Mouse (Mus musculus) liver, embryonic 11.5 days (tissue): Measurements from ENCODE around the gene 6720489N17Rik. TPM values are rescaled to one million over a fixed set of nuclear protein-coding genes. Genes with fewer than 3 reads are reported as not detected.
"Not testable (repeated sequence)": the region's sequence is repeated elsewhere in the genome, so short reads cannot be mapped to it uniquely, and the experiment has no call there.

Experiments
- ATAC-seq: fragments of 200-750 bp; cut with Nextera tagmentation; replicated peaks from 2 replicates; pipeline ENCODE4 v1.8.0; 2017; ENCODE audit warnings: moderate number of reproducible peaks, mild to moderate bottlenecking, moderate TSS enrichment, moderate library complexity; ENCODE audit not compliant: low FRiP score
- DNase-seq: peaks from one replicate; pipeline ENCODE4 v3.0.0-alpha.2; 2017; ENCODE audit warnings: low spot score
- H3K27ac ChIP-seq: fragments of 300-500 bp; sonication (generic); 2 replicates; pipeline ENCODE4 v1.5.1; 2014; ENCODE audit warnings: mild to moderate bottlenecking, low read depth, low read length, control low read depth
- H3K27me3 ChIP-seq: fragments of 300-500 bp; sonication (generic); replicated peaks from 2 replicates; pipeline ENCODE4 v1.6.1; 2014; ENCODE audit warnings: low read length, mixed read lengths; ENCODE audit not compliant: control insufficient read depth, insufficient read depth
- H3K36me3 ChIP-seq: fragments of 300-500 bp; sonication (generic); 2 replicates; pipeline ENCODE4 v1.6.1; 2014; ENCODE audit warnings: mild to moderate bottlenecking, low read length, moderate library complexity, mixed read lengths; ENCODE audit not compliant: control insufficient read depth, insufficient read depth
- H3K4me1 ChIP-seq: fragments of 300-500 bp; sonication (generic); replicated peaks from 2 replicates; pipeline ENCODE4 v1.6.1; 2014; ENCODE audit warnings: low read length, mixed read lengths; ENCODE audit not compliant: control insufficient read depth, insufficient read depth
- H3K4me2 ChIP-seq: fragments of 300-500 bp; sonication (generic); 2 replicates; pipeline ENCODE4 v1.6.1; 2014; ENCODE audit warnings: mild to moderate bottlenecking, control low read depth, moderate library complexity
- H3K4me3 ChIP-seq: fragments of 300-500 bp; sonication (generic); 2 replicates; pipeline ENCODE4 v1.5.1; 2014; ENCODE audit warnings: low read depth, low read length, control low read depth
- H3K9ac ChIP-seq: fragments of 300-500 bp; sonication (generic); 2 replicates; pipeline ENCODE4 v1.6.1; 2014; ENCODE audit warnings: low read depth, low read length, control low read depth
- H3K9me3 ChIP-seq: fragments of 300-500 bp; sonication (generic); 2 replicates; pipeline ENCODE4 v1.6.1; 2016; ENCODE audit warnings: low read length, inconsistent platforms, mixed read lengths; ENCODE audit not compliant: control insufficient read depth
- WGBS: fragments of 180-500 bp; shearing (Covaris S2); extraction: QIAGEN DNeasy Blood & Tissue Kit; methylation state at CpG from one replicate; pipeline ENCODE4 v1.1.7; 2014; 5-methylcytosine and 5-hydroxymethylcytosine counted together
- polyA plus RNA-seq: library from polyadenylated mRNA; unstranded; fragments of >200 nt; fragmentation: Nextera tagmentation; extraction: Ambion mirVana; gene quantifications from 2 replicates; pipeline ENCODE4 v1.2.1, GENCODE M21; 2014

Gene 6720489N17Rik
- polyA plus RNA-seq = 7.9 and 8.1 TPM in 2 replicates

DNA sequence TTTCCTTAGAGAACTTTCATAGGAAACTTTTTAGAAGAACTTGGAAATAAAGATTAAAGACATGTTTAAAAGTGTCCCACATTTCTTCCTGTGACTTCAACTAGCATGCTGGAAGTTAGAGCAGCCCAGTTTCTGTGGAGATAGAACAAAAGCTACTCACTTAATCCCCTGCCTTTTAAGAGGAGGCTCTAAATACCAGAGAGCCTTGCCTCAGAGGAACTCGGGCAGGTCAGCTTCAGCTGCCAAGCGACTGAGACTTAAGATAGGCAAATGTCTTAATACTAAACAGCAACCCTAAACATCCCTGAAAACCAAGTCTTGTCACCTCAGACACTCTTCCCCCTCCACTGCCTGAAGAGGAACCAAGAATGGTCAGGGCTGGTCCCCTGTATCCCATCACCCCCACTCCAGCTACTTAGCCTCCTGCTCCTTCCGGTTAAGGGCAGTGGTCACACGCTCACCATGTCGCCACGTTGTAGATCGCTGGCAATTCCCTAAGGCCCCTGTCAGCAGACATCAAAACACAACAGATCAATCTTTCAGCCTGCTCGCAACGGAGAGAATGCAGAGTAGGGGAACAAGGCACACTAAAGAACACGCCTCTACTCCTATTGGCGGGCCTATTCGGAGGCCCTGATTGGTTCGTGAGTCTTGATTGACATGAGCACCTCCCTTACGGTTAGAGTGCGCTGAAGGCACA, at the start of gene 6720489N17Rik:
Gene 6720489N17Rik (minus strand): TSS at position 606 of the 700 bp plus-strand sequence.
- H3K9ac ChIP-seq = peak within 1 kb of the TSS; percentile 51
- ATAC-seq (peak; percentile 100), DNase-seq (peak; percentile 74)
- under 1% methylated on average over 15 of the region's 15 CpGs for WGBS
- H3K9me3 ChIP-seq, H3K4me1 ChIP-seq, H3K36me3 ChIP-seq, H3K27me3 ChIP-seq, H3K27ac ChIP-seq: not testable (repeated sequence)
- peak within 1 kb of the TSS; percentile 54 for H3K4me3 ChIP-seq
- peak within 1 kb of the TSS; percentile 65 for H3K4me2 ChIP-seq

GRCm38 (mm10) chr13:62653369-62653743, 29.4 kb upstream of the 6720489N17Rik start:
- no peaks in the 10 kb centered on the region for H3K36me3 ChIP-seq
- H3K27me3 ChIP-seq = no peaks in the 10 kb centered on the region
- H3K9me3 ChIP-seq = no peaks in the 10 kb centered on the region
- DNase-seq (no peak), ATAC-seq (peak; percentile 87)
- no peaks in the 10 kb centered on the region for H3K4me1 ChIP-seq
- 22% methylated on average over 8 of the region's 8 CpGs for WGBS
- H3K9ac ChIP-seq = peak overlapping the region; percentile 52; the same call in 1 of the 2 replicates
- peak overlapping the region; percentile 66 for H3K4me2 ChIP-seq
- peak overlapping the region; percentile 58 for H3K4me3 ChIP-seq
- no peak overlapping the region for H3K27ac ChIP-seq

GRCm38 (mm10) chr13:62652681-62653368, 28.8 kb upstream of the 6720489N17Rik start:
- peak overlapping the region; percentile 66 for H3K4me2 ChIP-seq
- H3K4me3 ChIP-seq = peak overlapping the region; percentile 58
- H3K27me3 ChIP-seq, H3K36me3 ChIP-seq, H3K9me3 ChIP-seq, H3K4me1 ChIP-seq, H3K27ac ChIP-seq: not testable (repeated sequence)
- ATAC-seq (peak; percentile 100), DNase-seq (peak; percentile 46)
- H3K9ac ChIP-seq = peak overlapping the region; percentile 52
- 2% methylated on average over 16 of the region's 16 CpGs for WGBS

DNA sequence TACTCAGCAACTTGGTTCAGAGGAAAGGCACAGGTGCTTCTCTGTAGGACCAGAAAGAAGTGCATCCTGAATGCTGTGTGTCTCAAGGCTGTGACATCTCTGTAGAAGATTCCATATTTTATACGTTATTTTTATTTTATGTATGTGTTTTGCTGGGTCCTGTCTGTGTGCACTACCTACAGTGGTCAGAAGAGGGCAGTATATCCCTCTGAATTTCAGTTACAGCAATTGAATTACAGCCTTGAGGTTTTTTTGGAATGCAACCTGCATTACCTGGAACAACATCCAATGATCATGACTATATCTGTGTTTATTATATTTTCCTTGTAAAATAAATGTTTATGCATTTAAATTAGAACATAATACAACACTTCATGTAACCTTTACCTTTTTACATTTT, 3.1 kb upstream of the 6720489N17Rik start:
- not testable (repeated sequence) for H3K27me3 ChIP-seq, H3K4me3 ChIP-seq, H3K9ac ChIP-seq, H3K36me3 ChIP-seq, H3K27ac ChIP-seq, H3K9me3 ChIP-seq, ATAC-seq, H3K4me2 ChIP-seq, H3K4me1 ChIP-seq
- 47% methylated on average over 1 of the region's 1 CpGs for WGBS
- peak; percentile 29 for DNase-seq

DNA sequence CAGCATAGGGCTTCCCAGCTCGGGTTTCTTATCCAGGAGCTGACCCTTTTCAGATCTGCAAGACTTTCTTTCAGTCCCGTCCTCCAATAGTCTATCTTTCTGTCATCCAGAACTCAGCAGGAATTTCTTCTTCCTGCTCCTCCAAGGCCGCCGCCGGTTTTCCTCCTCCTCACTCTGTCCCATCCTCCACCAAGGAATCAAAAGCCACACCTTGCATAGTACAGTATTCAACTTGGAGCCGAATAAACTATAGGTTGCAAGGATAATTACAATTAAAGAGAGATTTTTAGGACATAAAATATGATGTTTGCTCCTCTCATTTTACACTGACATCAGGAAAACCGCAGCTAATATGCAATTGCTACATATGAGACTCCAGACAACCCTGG, 289 bp upstream of the 6720489N17Rik start:
- not testable (repeated sequence) for H3K27ac ChIP-seq, H3K9me3 ChIP-seq, H3K4me1 ChIP-seq, DNase-seq, H3K9ac ChIP-seq, H3K27me3 ChIP-seq, H3K36me3 ChIP-seq
- peak overlapping the region; percentile 54 for H3K4me3 ChIP-seq
- ATAC-seq = peak; percentile 72
- WGBS = 7% methylated on average over 7 of the region's 7 CpGs
- H3K4me2 ChIP-seq = peak overlapping the region; percentile 65

GRCm38 (mm10) chr13:62617449-62617848, 6.5 kb downstream of the 6720489N17Rik start:
- not testable (repeated sequence) for H3K4me1 ChIP-seq, H3K4me2 ChIP-seq, ATAC-seq, H3K27me3 ChIP-seq, H3K27ac ChIP-seq, H3K9me3 ChIP-seq, H3K36me3 ChIP-seq, DNase-seq, H3K4me3 ChIP-seq, H3K9ac ChIP-seq
- 68% methylated on average over 4 of the region's 4 CpGs for WGBS

DNA sequence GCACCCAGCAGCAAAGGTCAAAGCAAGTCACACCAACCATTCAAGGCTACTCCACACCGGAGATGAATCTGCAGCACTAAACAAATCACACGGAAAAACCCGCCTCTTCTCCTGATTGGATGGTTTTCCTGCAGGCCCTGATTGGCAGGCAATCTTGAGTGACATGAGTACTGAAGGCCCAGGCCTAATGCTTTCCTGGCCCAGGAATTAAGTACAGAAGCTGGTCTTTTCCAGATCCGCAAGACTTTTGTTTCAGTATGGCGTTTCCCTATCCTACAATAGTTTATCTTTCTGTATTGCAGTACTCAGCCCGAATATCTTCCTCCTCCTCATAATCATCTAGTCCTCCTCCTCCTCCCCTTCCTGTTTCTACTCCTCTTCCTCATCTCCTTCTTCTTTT, 52.9 kb downstream of the 6720489N17Rik start, which contains the start of gene Zfp934:
Gene Zfp934 (minus strand): TSS at position 101 of the 400 bp plus-strand sequence.
- not testable (repeated sequence) for H3K9me3 ChIP-seq, ATAC-seq
- 79% methylated on average over 3 of the region's 6 CpGs for WGBS

DNA sequence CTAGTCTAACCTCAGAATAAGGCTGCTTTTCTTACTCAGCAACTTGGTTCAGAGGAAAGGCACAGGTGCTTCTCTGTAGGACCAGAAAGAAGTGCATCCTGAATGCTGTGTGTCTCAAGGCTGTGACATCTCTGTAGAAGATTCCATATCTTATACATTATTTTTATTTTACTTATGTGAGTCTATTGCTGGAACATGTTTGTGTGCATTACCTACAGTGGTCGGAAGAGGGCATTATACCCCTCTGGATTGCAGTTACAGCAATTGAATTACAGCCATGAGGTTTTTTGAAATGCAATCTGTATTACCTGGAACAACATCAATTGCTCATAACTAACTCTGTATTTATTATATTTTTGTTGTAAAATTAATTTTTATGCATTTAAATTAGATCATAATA, 62.3 kb downstream of the 6720489N17Rik start:
- H3K27ac ChIP-seq, ATAC-seq, H3K36me3 ChIP-seq, H3K9ac ChIP-seq, H3K4me2 ChIP-seq, H3K4me3 ChIP-seq, H3K27me3 ChIP-seq, DNase-seq, H3K4me1 ChIP-seq, H3K9me3 ChIP-seq: not testable (repeated sequence)
- WGBS = 0% methylated on average over 1 of the region's 1 CpGs

More for the DNA sequence above, 52.9 kb downstream of the 6720489N17Rik start, which contains the start of gene Zfp934:
- not testable (repeated sequence) for H3K27me3 ChIP-seq, H3K27ac ChIP-seq, DNase-seq, H3K4me2 ChIP-seq, H3K4me1 ChIP-seq, H3K36me3 ChIP-seq, H3K4me3 ChIP-seq, H3K9ac ChIP-seq
